Mouse (Mus musculus) heart, postnatal 4 days (tissue): ENCODE data around the gene Plac9a. TPM values are rescaled to one million over a fixed set of nuclear protein-coding genes. Genes with fewer than 3 reads are reported as not detected.
"Not testable (repeated sequence)": the region's sequence is repeated elsewhere in the genome, so short reads cannot be mapped to it uniquely, and the experiment has no call there.

ENCODE experiments used
- DNase-seq: peaks from one replicate; pipeline ENCODE4 v3.0.0; 2021
- total RNA-seq, 2 experiments: library from RNA; stranded (reverse); gene quantifications; 2 replicates each; pipeline ENCODE4 v1.2.3; 2021

Plac9a gene
- total RNA-seq, 2 experiments from 2014 or later = 1.0 to 3.2 TPM

- no peak for DNase-seq
Measured at GRCm38 (mm10) chr14:25863721-25864120, 39.2 kb downstream of the Plac9a start.

GRCm38 (mm10) chr14:25861771-25862530, 40.9 kb downstream of the Plac9a start:
- no peak for DNase-seq

GRCm38 (mm10) chr14:25857940-25858339, 45.0 kb downstream of the Plac9a start:
- DNase-seq = no peak

GRCm38 (mm10) chr14:25857168-25857621, 45.7 kb downstream of the Plac9a start:
- DNase-seq = no peak

- DNase-seq = no peak
Measured at GRCm38 (mm10) chr14:25855241-25855885, 47.5 kb downstream of the Plac9a start.

- no peak for DNase-seq
Measured at GRCm38 (mm10) chr14:25853717-25854452, 49.0 kb downstream of the Plac9a start.

- no peak for DNase-seq
Measured at GRCm38 (mm10) chr14:25853295-25853694, 49.6 kb downstream of the Plac9a start.

GRCm38 (mm10) chr14:25852121-25852561, 50.8 kb downstream of the Plac9a start:
- DNase-seq = no peak

- DNase-seq = no peak
Measured at GRCm38 (mm10) chr14:25851189-25851588, 51.7 kb downstream of the Plac9a start.

- DNase-seq = no peak
Measured at GRCm38 (mm10) chr14:25850433-25850832, 52.5 kb downstream of the Plac9a start.

GRCm38 (mm10) chr14:25848708-25849107, 54.2 kb downstream of the Plac9a start:
- not testable (repeated sequence) for DNase-seq

GRCm38 (mm10) chr14:25848237-25848636, 54.7 kb downstream of the Plac9a start:
- no peak for DNase-seq

GRCm38 (mm10) chr14:25847660-25848059, 55.2 kb downstream of the Plac9a start:
- no peak for DNase-seq

- no peak for DNase-seq
Measured at GRCm38 (mm10) chr14:25846516-25846915, 56.4 kb downstream of the Plac9a start.

GRCm38 (mm10) chr14:25845832-25846383, 57.0 kb downstream of the Plac9a start:
- no peak for DNase-seq

- no peak for DNase-seq
Measured at GRCm38 (mm10) chr14:25844372-25844771, 58.5 kb downstream of the Plac9a start.

GRCm38 (mm10) chr14:25842688-25843003, 60.3 kb downstream of the Plac9a start:
- no peak for DNase-seq

- peak; percentile 93 for DNase-seq
Measured at GRCm38 (mm10) chr14:25841991-25842687, 60.8 kb downstream of the Plac9a start, which contains the start of gene Anxa11. TSS of gene Anxa11 (plus strand) at chr14:25842156.

GRCm38 (mm10) chr14:25841579-25841978, 61.3 kb downstream of the Plac9a start:
- no peak for DNase-seq

- no peak for DNase-seq
Measured at GRCm38 (mm10) chr14:25840961-25841360, 61.9 kb downstream of the Plac9a start.

- DNase-seq = no peak
Measured at GRCm38 (mm10) chr14:25839791-25840190, 63.1 kb downstream of the Plac9a start.

GRCm38 (mm10) chr14:25838411-25838810, 64.5 kb downstream of the Plac9a start:
- DNase-seq = no peak
